Mouse (Mus musculus) E14TG2a.4 (cell line): Measurements from ENCODE around the gene Kat5.

Experiments used
- H3K27me3 ChIP-seq: 2 replicates; pipeline ENCODE4 v1.6.1; 2014; ENCODE audit warnings: low read length, control low read depth; ENCODE audit not compliant: insufficient read depth
- H3K36me3 ChIP-seq: 2 replicates; pipeline ENCODE4 v1.6.1; 2014; ENCODE audit warnings: low read length, control low read depth; ENCODE audit not compliant: insufficient read depth
- H3K4me1 ChIP-seq: replicated peaks from 2 replicates; pipeline ENCODE4 v1.6.1; 2014; ENCODE audit warnings: low read depth, low read length, control low read depth
- H3K4me3 ChIP-seq: replicated peaks from 2 replicates; pipeline ENCODE4 v1.5.1; 2014; ENCODE audit warnings: mild to moderate bottlenecking, low read length
- H3K9me3 ChIP-seq: 2 replicates; pipeline ENCODE4 v1.6.1; 2014; ENCODE audit warnings: low read length, control low read depth
- CTCF ChIP-seq: conservative IDR thresholded peaks from 2 replicates; pipeline ENCODE4 v1.5.1; 2014; ENCODE audit warnings: low read length
- NANOG ChIP-seq: IDR thresholded peaks from 2 replicates; pipeline ENCODE4 v1.6.1; 2014; ENCODE audit warnings: borderline replicate concordance, low read length, mixed read lengths
- POU5F1 ChIP-seq: IDR thresholded peaks from 2 replicates; pipeline ENCODE4 v1.6.1; 2014; ENCODE audit warnings: low read length, borderline replicate concordance

Kat5 gene

GRCm38 (mm10) chr19:5561252-5561790 is 48.7 kb downstream of the Kat5 start:
- H3K9me3 ChIP-seq, result no peaks in the 10 kb centered on the region
- H3K4me3 ChIP-seq, result peak overlapping the region; percentile 75
- no peaks in the 10 kb centered on the region for H3K36me3 ChIP-seq
- TF ChIP-seq NANOG (no peak), POU5F1 (no peak), CTCF (no peak)
- H3K27me3 ChIP-seq, result peaks cover 100% of the 10 kb centered on the region
- H3K4me1 ChIP-seq, result peaks cover 55% of the 10 kb centered on the region

DNA sequence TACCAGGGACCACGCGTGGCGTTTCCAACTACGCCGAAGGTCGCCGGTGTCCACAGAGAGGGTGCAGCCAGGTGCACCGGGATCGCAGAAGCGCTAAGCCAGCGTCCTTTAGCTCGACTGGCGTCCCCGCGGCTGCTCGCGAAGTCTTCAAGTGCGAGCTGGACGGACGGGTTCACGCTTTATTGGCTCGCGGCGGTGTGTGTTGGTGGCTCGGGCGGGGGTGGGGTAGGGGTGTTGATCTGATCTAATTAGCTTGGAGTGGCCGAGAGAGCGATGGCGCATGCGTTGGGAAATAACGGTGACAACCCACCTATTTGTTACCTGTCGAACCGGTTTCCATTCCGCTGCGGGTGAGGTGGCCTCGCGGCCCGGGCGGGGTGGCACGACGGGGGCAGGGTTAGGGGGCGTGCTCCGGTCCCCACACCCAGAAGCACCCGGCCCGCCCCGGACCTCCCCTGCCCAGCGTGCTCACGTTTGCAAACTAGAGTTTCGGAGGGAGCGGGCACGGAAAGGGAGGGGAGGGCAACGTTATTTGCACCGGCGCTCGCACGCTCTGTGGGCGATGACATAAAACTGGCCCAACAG is 49.5 kb downstream of the Kat5 start, which contains the start of gene Ovol1:
Gene Ovol1 (minus strand): TSS at position 190 of the 585 bp plus-strand sequence.
- H3K27me3 ChIP-seq, result peaks cover 100% of the 10 kb centered on the region
- H3K36me3 ChIP-seq, result no peaks in the 10 kb centered on the region
- TF ChIP-seq NANOG (no peak), CTCF (no peak), POU5F1 (no peak)
- H3K4me1 ChIP-seq, result peaks cover 58% of the 10 kb centered on the region
- H3K9me3 ChIP-seq, result no peaks in the 10 kb centered on the region
- peak within 1 kb of the TSS; percentile 75 for H3K4me3 ChIP-seq

- H3K9me3 ChIP-seq, result no peaks in the 10 kb centered on the region
- no peak for TF ChIP-seq CTCF
- TF ChIP-seq NANOG, result no peak
- TF ChIP-seq POU5F1, result no peak
- peaks cover 96% of the 10 kb centered on the region for H3K27me3 ChIP-seq
- no peaks in the 10 kb centered on the region for H3K36me3 ChIP-seq
- H3K4me3 ChIP-seq, result peak overlapping the region; percentile 75
- peaks cover 64% of the 10 kb centered on the region for H3K4me1 ChIP-seq
These were observed 50.2 kb downstream of the Kat5 start for GRCm38 (mm10) chr19:5559631-5560456.

- H3K4me3 ChIP-seq, result peak overlapping the region; percentile 75
- peaks cover 71% of the 10 kb centered on the region for H3K4me1 ChIP-seq
- peaks cover 90% of the 10 kb centered on the region for H3K27me3 ChIP-seq
- no peaks in the 10 kb centered on the region for H3K36me3 ChIP-seq
- TF ChIP-seq POU5F1 (no peak), CTCF (no peak), NANOG (no peak)
- no peaks in the 10 kb centered on the region for H3K9me3 ChIP-seq
These were observed 50.8 kb downstream of the Kat5 start for GRCm38 (mm10) chr19:5559229-5559628.

DNA sequence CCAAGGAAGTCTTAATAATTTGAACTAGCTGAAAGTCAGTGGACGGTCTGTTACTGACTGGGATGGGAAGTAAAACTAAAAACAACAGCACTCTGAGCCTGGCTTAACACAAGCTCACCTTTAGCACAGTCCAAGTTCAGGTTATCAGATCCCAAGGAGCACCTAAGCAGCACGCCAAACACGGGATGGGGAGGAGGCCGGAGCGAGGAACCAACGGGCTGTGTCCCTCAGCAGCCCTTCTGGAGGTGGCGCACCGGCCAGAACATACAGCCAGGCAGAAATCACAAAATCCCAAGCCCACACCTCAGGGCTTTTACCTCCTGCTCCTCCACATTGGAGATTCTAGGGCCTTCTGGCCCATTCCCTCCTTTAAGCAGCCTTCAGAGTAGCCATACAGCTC is 51.3 kb downstream of the Kat5 start:
- Histone ChIP-seq H3K4me3 (peak overlapping the region; percentile 75), H3K36me3 (no peaks in the 10 kb centered on the region), H3K27me3 (peaks cover 90% of the 10 kb centered on the region)

GRCm38 (mm10) chr19:5558169-5558568 is 51.9 kb downstream of the Kat5 start:
- TF ChIP-seq POU5F1 (no peak), NANOG (no peak)
- no peaks in the 10 kb centered on the region for H3K36me3 ChIP-seq
- H3K9me3 ChIP-seq, result no peaks in the 10 kb centered on the region
- no peak overlapping the region for H3K4me3 ChIP-seq
- H3K27me3 ChIP-seq, result peaks cover 90% of the 10 kb centered on the region
- H3K4me1 ChIP-seq, result peaks cover 81% of the 10 kb centered on the region

More for the DNA sequence above, 51.3 kb downstream of the Kat5 start:
- Histone ChIP-seq H3K4me1 (peaks cover 75% of the 10 kb centered on the region), H3K9me3 (no peaks in the 10 kb centered on the region)
- TF ChIP-seq NANOG (no peak), CTCF (no peak)

GRCm38 (mm10) chr19:5554212-5554611 is 55.8 kb downstream of the Kat5 start:
- H3K27me3 ChIP-seq, result peaks cover 69% of the 10 kb centered on the region

DNA sequence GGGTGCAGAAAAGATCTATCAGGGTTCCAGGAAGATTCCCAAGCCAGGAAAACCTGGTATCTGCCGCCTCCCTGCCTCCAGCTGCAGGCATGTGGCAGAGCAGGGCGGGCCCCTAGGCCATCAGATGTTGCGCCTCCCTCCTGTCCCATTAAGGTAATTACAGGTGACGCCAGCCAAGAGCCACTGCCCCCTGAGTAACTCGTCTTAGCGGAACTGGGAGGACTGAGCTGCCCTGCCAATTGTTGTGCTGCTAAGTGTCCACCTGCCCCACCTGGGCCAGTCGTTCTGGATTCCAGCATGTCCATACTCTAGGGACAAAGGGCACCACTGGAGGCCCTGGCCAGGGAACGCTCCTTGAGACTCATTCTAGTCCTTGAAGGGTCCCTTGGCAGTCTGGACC is 56.2 kb downstream of the Kat5 start:
- Histone ChIP-seq H3K4me1 (peaks cover 79% of the 10 kb centered on the region), H3K9me3 (no peaks in the 10 kb centered on the region), H3K27me3 (peaks cover 65% of the 10 kb centered on the region), H3K36me3 (peaks cover 17% of the 10 kb centered on the region; the same call in 1 of the 2 replicates), H3K4me3 (peak overlapping the region; percentile 65)
- TF ChIP-seq POU5F1 (no peak), NANOG (no peak), CTCF (no peak)

More at GRCm38 (mm10) chr19:5554212-5554611, 55.8 kb downstream of the Kat5 start:
- TF ChIP-seq NANOG, result no peak
- TF ChIP-seq CTCF, result no peak
- no peak for TF ChIP-seq POU5F1
- Histone ChIP-seq H3K36me3 (peaks cover 17% of the 10 kb centered on the region; the same call in 1 of the 2 replicates), H3K4me1 (peaks cover 83% of the 10 kb centered on the region), H3K4me3 (peak overlapping the region; percentile 65), H3K9me3 (no peaks in the 10 kb centered on the region)
